Mouse (Mus musculus) ES-Bruce4 (cell line): ENCODE measurements around the gene Gm2888.
"Not testable (repeated sequence)": the region's sequence is repeated elsewhere in the genome, so short reads cannot be mapped to it uniquely, and the experiment has no call there.

Experiments used
- CTCF ChIP-seq: IDR thresholded peaks from one replicate; pipeline ENCODE4 v1.8.1; 2011; ENCODE audit warnings: low read depth, low read length
- EP300 ChIP-seq: IDR thresholded peaks from 2 replicates; pipeline ENCODE4 v1.6.1; 2011; ENCODE audit warnings: low read depth, low read length; ENCODE audit not compliant: insufficient read depth

GRCm38 (mm10) chr14:3049513-3049800 lies 19.7 kb downstream of the Gm2888 start:
- TF ChIP-seq CTCF, EP300: not testable (repeated sequence)
